Mouse (Mus musculus) cortical plate, adult 2 months (tissue): Measurements from ENCODE around the gene Lmod3.

ENCODE experiments used
- CTCF ChIP-seq: fragments of 200-500 bp; IDR thresholded peaks from 2 replicates; pipeline ENCODE4 v1.5.1; 2011; ENCODE audit warnings: mild to moderate bottlenecking, control low read depth, low read length; ENCODE audit not compliant: insufficient read depth; ENCODE audit errors: extremely low read depth
- POLR2A ChIP-seq: fragments of 200-500 bp; IDR thresholded peaks from 2 replicates; pipeline ENCODE4 v1.6.1; 2011; ENCODE audit warnings: mild to moderate bottlenecking, low read length, control low read depth; ENCODE audit not compliant: insufficient read depth; ENCODE audit errors: extremely low read depth

- TF ChIP-seq CTCF (no peak), POLR2A (no peak)
These were observed 36.8 kb upstream of the Lmod3 start for GRCm38 (mm10) chr6:97289316-97289820.
